Mouse (Mus musculus) lung, adult 2 months (tissue): ENCODE data around the gene Kif5a. TPM values are rescaled to one million over a fixed set of nuclear protein-coding genes. Genes with fewer than 3 reads are reported as not detected.
A peak's percentile ranks its signal among the peaks of the same experiment; 100 is the strongest.

ENCODE experiments used
- DNase-seq: peaks from one replicate; pipeline ENCODE4 v3.0.0; 2022
- H3K4me1 ChIP-seq: fragments of 200-500 bp; 2 replicates; pipeline ENCODE4 v1.6.1; 2011; ENCODE audit warnings: low read length; ENCODE audit not compliant: control insufficient read depth, insufficient read depth
- H3K4me3 ChIP-seq: fragments of 200-500 bp; replicated peaks from 2 replicates; pipeline ENCODE3; 2011; ENCODE audit warnings: low read depth, mild to moderate bottlenecking, control low read depth, low read length; ENCODE audit errors: extremely low read depth
- CTCF ChIP-seq: fragments of 200-500 bp; IDR thresholded peaks from 2 replicates; pipeline ENCODE4 v1.5.1; 2011; ENCODE audit warnings: mild to moderate bottlenecking, low read length, control low read depth; ENCODE audit not compliant: insufficient read depth
- POLR2A ChIP-seq: fragments of 200-500 bp; IDR thresholded peaks from 2 replicates; pipeline ENCODE4 v1.6.1; 2011; ENCODE audit warnings: low read depth, mild to moderate bottlenecking, control low read depth, low read length, borderline replicate concordance; ENCODE audit errors: extremely low read depth
- WGBS: fragments of 180-500 bp; shearing (Covaris S2); methylation state at CpG from one replicate; pipeline ENCODE4 v1.1.7; 2018; 5-methylcytosine and 5-hydroxymethylcytosine counted together
- polyA plus RNA-seq: library from polyadenylated mRNA; depleted of rRNA; stranded (reverse); fragments of >200 nt; gene quantifications from 2 replicates; pipeline ENCODE4 v1.2.3, GENCODE M21; 2012

Gene Kif5a
- polyA plus RNA-seq, 1 experiment, result 1.3 TPM

GRCm38 (mm10) chr10:127297015-127297871 is 34.1 kb upstream of the Kif5a start:
- H3K4me3 ChIP-seq, result no peak overlapping the region
- 88% methylated on average over 16 of the region's 16 CpGs for WGBS
- H3K4me1 ChIP-seq, result 0 out of 2 replicates have a peak, but pooled peaks cover 2% of the 10 kb centered on the region
- DNase-seq, result no peak
- TF ChIP-seq CTCF, result no peak
- no peak for TF ChIP-seq POLR2A

- DNase-seq, result no peak
- 77% methylated on average over 24 of the region's 24 CpGs for WGBS
- H3K4me3 ChIP-seq, result no peak overlapping the region
- peaks cover 7% of the 10 kb centered on the region; the same call in 1 of the 2 replicates for H3K4me1 ChIP-seq
- TF ChIP-seq POLR2A, result no peak
- TF ChIP-seq CTCF, result no peak
Observed at GRCm38 (mm10) chr10:127295986-127296794, 33.0 kb upstream of the Kif5a start.

DNA sequence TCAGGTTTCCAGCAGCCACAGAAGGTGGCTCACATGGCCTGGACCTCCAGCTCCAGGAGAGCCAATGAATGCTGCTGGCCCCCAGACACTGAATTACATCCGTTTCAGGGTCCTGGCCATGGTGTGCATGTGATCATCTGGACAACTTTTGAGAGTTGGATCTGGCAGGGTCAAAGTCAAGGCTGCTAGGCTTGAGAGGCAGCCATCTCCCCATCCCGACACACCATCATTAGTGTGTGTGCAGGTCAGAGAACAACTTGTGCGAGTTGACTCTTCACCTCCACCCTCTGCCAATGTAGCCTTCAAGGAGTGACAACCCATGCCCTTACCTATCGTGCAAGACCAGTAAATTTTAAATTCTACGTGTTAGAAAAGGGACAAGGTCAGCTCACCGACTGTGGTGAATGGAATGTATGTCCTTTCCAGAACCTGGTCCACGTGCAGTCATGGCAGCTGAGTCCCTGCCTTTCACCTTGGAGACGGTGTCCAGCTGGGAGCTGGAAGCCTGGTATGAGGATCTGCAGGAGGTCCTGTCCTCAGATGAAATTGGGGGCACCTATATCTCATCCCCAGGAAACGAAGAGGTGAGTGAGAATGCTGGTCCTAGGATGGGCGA is 31.9 kb upstream of the Kif5a start:
- H3K4me1 ChIP-seq, result peaks cover 7% of the 10 kb centered on the region
- H3K4me3 ChIP-seq, result no peak overlapping the region
- TF ChIP-seq POLR2A (no peak), CTCF (no peak)
- WGBS, result 86% methylated on average over 10 of the region's 10 CpGs
- no peak for DNase-seq

- H3K4me3 ChIP-seq, result no peak overlapping the region
- 79% methylated on average over 3 of the region's 3 CpGs for WGBS
- DNase-seq, result no peak
- peaks cover 11% of the 10 kb centered on the region for H3K4me1 ChIP-seq
- TF ChIP-seq CTCF (no peak), POLR2A (no peak)
Observed at GRCm38 (mm10) chr10:127293590-127294113, 30.5 kb upstream of the Kif5a start.

DNA sequence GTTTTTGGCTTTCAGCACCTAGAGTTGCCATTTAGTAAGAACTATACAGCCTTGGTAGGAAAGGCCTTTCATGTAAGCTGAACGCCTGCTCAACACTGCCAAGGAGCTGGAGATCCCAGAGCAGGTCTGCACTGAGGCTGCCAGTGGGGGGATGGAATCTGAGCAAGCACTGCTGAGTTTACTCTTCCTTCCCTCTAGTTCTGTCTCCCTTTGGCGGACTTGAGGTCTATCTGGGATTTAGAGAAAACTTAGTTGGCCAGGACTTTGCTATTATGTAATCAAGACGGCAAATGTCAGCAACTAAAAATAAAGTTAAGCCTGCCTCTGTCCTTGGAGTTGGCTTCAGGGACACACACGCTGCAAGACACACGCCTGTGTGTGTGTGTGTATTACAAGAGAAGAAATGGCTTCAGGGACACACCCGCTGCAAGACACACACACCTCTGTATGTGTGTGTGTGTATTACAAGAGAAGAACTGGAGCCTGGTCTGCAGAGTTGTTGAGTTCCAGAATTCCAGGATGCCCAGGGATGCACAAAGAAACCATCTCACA is 29.9 kb upstream of the Kif5a start:
- no peak for DNase-seq
- TF ChIP-seq CTCF, result no peak
- TF ChIP-seq POLR2A, result no peak
- peaks cover 11% of the 10 kb centered on the region for H3K4me1 ChIP-seq
- 40% methylated on average over 6 of the region's 6 CpGs for WGBS
- no peak overlapping the region for H3K4me3 ChIP-seq

DNA sequence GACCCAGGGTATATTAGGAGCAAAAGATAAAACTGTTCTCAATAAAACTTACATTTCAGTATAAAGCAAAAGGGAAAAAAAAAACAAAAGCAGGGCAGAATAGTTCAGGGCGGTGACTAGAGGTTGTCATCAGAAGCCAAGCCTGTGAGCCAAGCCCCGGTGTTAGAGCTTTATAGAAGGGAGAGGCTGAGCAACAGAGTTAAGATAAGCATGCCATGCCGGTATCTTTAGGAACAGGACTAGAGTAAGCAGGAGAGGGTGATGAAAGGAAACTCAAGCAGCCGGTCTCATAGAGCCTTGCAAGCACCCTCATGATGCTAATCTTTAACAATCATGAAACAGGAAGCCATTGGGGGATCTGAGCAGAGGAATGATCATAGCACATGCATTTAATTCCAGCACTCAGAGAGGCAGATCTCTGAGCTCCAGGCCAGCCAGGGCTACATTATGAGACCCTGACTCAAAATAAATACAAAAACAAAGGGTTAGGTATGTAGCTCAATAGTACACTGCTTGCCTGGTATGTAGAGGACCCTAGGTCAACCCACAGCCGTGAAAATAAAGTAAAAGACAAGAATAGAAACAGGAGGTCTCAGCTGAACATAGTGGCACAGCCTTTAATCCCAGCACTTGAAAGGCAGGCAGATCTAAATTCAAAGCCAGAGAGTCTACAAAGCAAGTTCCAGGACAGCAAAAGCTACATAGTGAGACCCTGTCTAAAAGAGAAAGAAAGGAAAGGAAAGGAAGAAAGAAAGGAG is 28.9 kb upstream of the Kif5a start:
- H3K4me3 ChIP-seq, result no peak overlapping the region
- no peak for TF ChIP-seq POLR2A
- H3K4me1 ChIP-seq, result peaks cover 18% of the 10 kb centered on the region
- WGBS, result 9% methylated on average over 5 of the region's 5 CpGs
- no peak for DNase-seq

DNA sequence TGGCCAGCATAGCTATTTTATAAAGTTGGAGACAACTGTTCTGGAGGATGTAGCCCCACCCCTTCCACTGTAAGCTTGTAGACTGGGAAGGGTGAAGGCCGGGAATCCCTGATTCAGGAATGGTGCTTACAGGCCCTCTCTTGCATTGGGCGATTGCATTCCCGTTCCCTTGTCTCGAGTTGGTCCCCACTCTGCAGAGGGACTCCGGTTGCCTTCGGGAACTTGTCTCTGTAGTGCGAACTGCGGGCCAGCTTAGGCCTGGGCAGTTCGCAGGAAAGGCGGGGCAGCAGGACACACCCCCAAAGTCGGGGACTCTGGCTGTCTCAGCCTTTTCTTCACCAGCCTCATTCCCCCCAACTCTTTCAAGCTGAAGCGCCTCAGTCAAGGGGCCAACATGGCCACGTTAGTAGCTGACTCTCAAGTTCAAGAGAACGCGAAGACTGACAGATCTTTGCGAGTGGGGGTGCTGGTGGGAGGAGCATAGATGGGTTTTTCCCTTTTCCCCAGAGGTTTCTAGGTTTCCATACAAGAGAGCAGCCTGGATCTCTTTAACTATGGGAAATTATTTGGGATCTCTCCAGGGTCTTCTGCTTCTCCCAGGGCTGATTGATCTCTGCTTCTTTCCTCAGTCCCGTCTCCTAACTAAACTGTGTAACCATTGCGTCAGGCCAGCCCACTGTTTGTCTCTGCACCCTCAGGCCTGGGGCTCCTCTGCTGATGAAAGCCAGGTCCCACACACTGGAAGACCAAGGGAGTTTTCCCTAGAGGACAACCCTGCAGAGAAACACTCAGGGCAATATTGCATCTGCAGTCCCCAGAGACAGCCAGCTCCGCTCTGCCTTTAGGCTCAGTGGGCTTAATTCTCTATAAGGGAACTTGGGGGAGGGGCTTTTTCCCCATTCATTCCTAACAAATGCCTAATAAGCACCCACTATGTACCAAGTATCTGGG is 28.1 kb upstream of the Kif5a start:
- no peak for DNase-seq
- Histone ChIP-seq H3K4me3 (peak overlapping the region; percentile 89), H3K4me1 (peaks cover 21% of the 10 kb centered on the region)
- WGBS, result 3% methylated on average over 19 of the region's 19 CpGs
- TF ChIP-seq CTCF (no peak), POLR2A (0 out of 2 replicates have a peak, but pooled peaks have one; percentile 17)

DNA sequence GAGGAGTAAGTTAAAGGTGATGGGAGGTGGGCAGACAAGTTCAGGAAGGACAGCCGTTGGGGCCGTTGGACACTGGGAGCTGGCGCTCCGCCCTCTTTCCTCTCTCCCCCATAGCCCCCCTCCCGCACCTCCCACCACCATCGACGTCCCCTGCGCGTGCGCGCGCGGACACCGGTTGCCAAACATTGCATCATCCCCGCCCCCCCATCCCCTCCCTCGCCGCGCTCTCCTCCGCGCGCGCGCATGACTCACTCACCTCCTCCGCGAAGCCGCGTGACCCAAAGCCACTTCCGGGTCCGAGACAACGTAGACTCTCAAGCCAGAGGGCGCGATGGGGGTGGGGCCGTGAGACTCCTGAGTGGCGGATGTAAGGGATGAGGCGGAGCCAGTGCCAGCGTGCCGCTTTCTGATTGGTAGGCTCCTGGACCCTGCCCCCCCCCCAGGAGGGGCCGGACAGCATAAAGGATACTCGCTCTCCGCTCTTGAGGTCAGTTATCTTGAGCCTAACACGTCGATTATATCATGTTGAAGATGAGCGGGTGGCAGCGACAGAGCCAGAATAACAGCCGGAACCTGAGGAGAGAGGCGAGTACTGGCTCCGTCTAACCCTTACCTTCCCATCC is 27.3 kb upstream of the Kif5a start:
- TF ChIP-seq POLR2A, result peak; percentile 97
- no peak for TF ChIP-seq CTCF
- peak; percentile 99 for DNase-seq
- H3K4me3 ChIP-seq, result peak overlapping the region; percentile 89
- under 1% methylated on average over 46 of the region's 47 CpGs for WGBS
- peaks cover 21% of the 10 kb centered on the region for H3K4me1 ChIP-seq
